Mouse (Mus musculus) bone marrow macrophage, adult 2 months (primary cell): ENCODE data around the gene Gm4792.

Source experiments
- CTCF ChIP-seq: IDR thresholded peaks from 2 replicates; pipeline ENCODE4 v1.5.1; 2012; ENCODE audit warnings: low read depth, mild to moderate bottlenecking, low read length, moderate library complexity
- POLR2A ChIP-seq: IDR thresholded peaks from 2 replicates; pipeline ENCODE4 v1.6.1; 2012; ENCODE audit warnings: mild to moderate bottlenecking, low read depth, low read length, borderline replicate concordance

- no peak for TF ChIP-seq POLR2A
- no peak for TF ChIP-seq CTCF
Observed at GRCm38 (mm10) chr10:94263211-94263610, 35.3 kb downstream of the Gm4792 start.
